Mouse (Mus musculus): ENCODE results near the gene Pla2g7. TPM values are rescaled to one million over a fixed set of nuclear protein-coding genes. Genes with fewer than 3 reads are reported as not detected.
A peak's percentile ranks its signal among the peaks of the same experiment; 100 is the strongest.
"Not testable (repeated sequence)": the region's sequence is repeated elsewhere in the genome, so short reads cannot be mapped to it uniquely, and the experiment has no call there.

Gene Pla2g7
- 18.7 and 25.2 TPM in 2 replicates for polyA plus RNA-seq (2014; fragmentation: Nextera tagmentation; extraction: Ambion mirVana)

GRCm38 (mm10) chr17:43567992-43568888 is at the start of gene Pla2g7:
TSS of gene Pla2g7 (plus strand) at chr17:43568098.
- no peaks in the 10 kb centered on the region for H3K27me3 ChIP-seq (ENCODE audit: control insufficient read depth, insufficient read depth, low read length)
- peak within 1 kb of the TSS; percentile 87 for H3K4me2 ChIP-seq (ENCODE audit: low read length)

GRCm38 (mm10) chr17:43518644-43519409 is 49.1 kb upstream of the Pla2g7 start:
- H3K36me3 ChIP-seq (ENCODE audit: control insufficient read depth, insufficient read depth, low read length) = no peaks in the 10 kb centered on the region
- H3K4me3 ChIP-seq (replicated peaks; ENCODE audit: low read depth, low read length) = no peak overlapping the region
- no peak overlapping the region for H3K9ac ChIP-seq (replicated peaks; ENCODE audit: low read length)
- WGBS = 31% methylated on average over 18 of the region's 18 CpGs
- no peaks in the 10 kb centered on the region for H3K4me1 ChIP-seq (ENCODE audit: control insufficient read depth, insufficient read depth, low read length)
- H3K27me3 ChIP-seq (ENCODE audit: control insufficient read depth, insufficient read depth, low read length) = no peaks in the 10 kb centered on the region
- H3K27ac ChIP-seq (replicated peaks; ENCODE audit: low read depth, low read length) = no peak overlapping the region
- no peak overlapping the region for H3K4me2 ChIP-seq (ENCODE audit: low read length)
- peak; percentile 73; the same call in 1 of the 2 replicates for ATAC-seq (ENCODE audit: low FRiP score, low TSS enrichment)
- H3K9me3 ChIP-seq (ENCODE audit: control insufficient read depth, low read length) = peaks cover 3% of the 10 kb centered on the region; the same call in 1 of the 2 replicates
- DNase-seq = peak; percentile 94

More at GRCm38 (mm10) chr17:43567992-43568888, at the start of gene Pla2g7:
- Histone ChIP-seq H3K4me3 (replicated peaks; ENCODE audit: low read depth, low read length) (peak within 1 kb of the TSS; percentile 47), H3K27ac (replicated peaks; ENCODE audit: low read depth, low read length) (no peak within 1 kb of the TSS), H3K9ac (replicated peaks; ENCODE audit: low read length) (peak within 1 kb of the TSS; percentile 54), H3K9me3 (ENCODE audit: control insufficient read depth, low read length) (no peaks in the 10 kb centered on the region), H3K4me1 (ENCODE audit: control insufficient read depth, insufficient read depth, low read length) (peaks cover 7% of the 10 kb centered on the region; the same call in 1 of the 2 replicates), H3K36me3 (ENCODE audit: control insufficient read depth, insufficient read depth, low read length) (no peaks in the 10 kb centered on the region)
- ATAC-seq (ENCODE audit: low FRiP score, low TSS enrichment) = peak; percentile 81
- WGBS = 1% methylated on average over 34 of the region's 34 CpGs
- peak; percentile 70 for DNase-seq

- Histone ChIP-seq H3K4me3 (replicated peaks; ENCODE audit: low read depth, low read length) (no peak overlapping the region), H3K36me3 (ENCODE audit: control insufficient read depth, insufficient read depth, low read length) (no peaks in the 10 kb centered on the region), H3K27ac (replicated peaks; ENCODE audit: low read depth, low read length) (no peak overlapping the region), H3K9ac (replicated peaks; ENCODE audit: low read length) (no peak overlapping the region), H3K9me3 (ENCODE audit: control insufficient read depth, low read length) (no peaks in the 10 kb centered on the region), H3K4me1 (ENCODE audit: control insufficient read depth, insufficient read depth, low read length) (no peaks in the 10 kb centered on the region), H3K27me3 (ENCODE audit: control insufficient read depth, insufficient read depth, low read length) (no peaks in the 10 kb centered on the region), H3K4me2 (ENCODE audit: low read length) (no peak overlapping the region)
- ATAC-seq (ENCODE audit: low FRiP score, low TSS enrichment) = no peak
- DNase-seq = no peak
- 81% methylated on average over 3 of the region's 3 CpGs for WGBS
Measured at GRCm38 (mm10) chr17:43520166-43520565, 47.7 kb upstream of the Pla2g7 start.

GRCm38 (mm10) chr17:43530507-43530906 is 37.4 kb upstream of the Pla2g7 start:
- Histone ChIP-seq H3K4me2 (ENCODE audit: low read length) (no peak overlapping the region), H3K9me3 (ENCODE audit: control insufficient read depth, low read length) (no peaks in the 10 kb centered on the region), H3K4me3 (replicated peaks; ENCODE audit: low read depth, low read length) (no peak overlapping the region), H3K27me3 (ENCODE audit: control insufficient read depth, insufficient read depth, low read length) (no peaks in the 10 kb centered on the region), H3K27ac (replicated peaks; ENCODE audit: low read depth, low read length) (no peak overlapping the region), H3K36me3 (ENCODE audit: control insufficient read depth, insufficient read depth, low read length) (no peaks in the 10 kb centered on the region), H3K9ac (replicated peaks; ENCODE audit: low read length) (no peak overlapping the region), H3K4me1 (ENCODE audit: control insufficient read depth, insufficient read depth, low read length) (peaks cover 8% of the 10 kb centered on the region; the same call in 1 of the 2 replicates)
- 84% methylated on average over 2 of the region's 2 CpGs for WGBS
- ATAC-seq (ENCODE audit: low FRiP score, low TSS enrichment) (no peak), DNase-seq (no peak)

GRCm38 (mm10) chr17:43531192-43531591 is 36.7 kb upstream of the Pla2g7 start:
- peaks cover 8% of the 10 kb centered on the region; the same call in 1 of the 2 replicates for H3K4me1 ChIP-seq (ENCODE audit: control insufficient read depth, insufficient read depth, low read length)
- H3K36me3 ChIP-seq (ENCODE audit: control insufficient read depth, insufficient read depth, low read length) = no peaks in the 10 kb centered on the region
- no peaks in the 10 kb centered on the region for H3K27me3 ChIP-seq (ENCODE audit: control insufficient read depth, insufficient read depth, low read length)
- ATAC-seq (ENCODE audit: low FRiP score, low TSS enrichment) (no peak), DNase-seq (no peak)
- no peaks in the 10 kb centered on the region for H3K9me3 ChIP-seq (ENCODE audit: control insufficient read depth, low read length)
- H3K27ac ChIP-seq (replicated peaks; ENCODE audit: low read depth, low read length) = no peak overlapping the region
- WGBS = 93% methylated on average over 4 of the region's 4 CpGs
- no peak overlapping the region for H3K4me3 ChIP-seq (replicated peaks; ENCODE audit: low read depth, low read length)
- no peak overlapping the region for H3K9ac ChIP-seq (replicated peaks; ENCODE audit: low read length)
- H3K4me2 ChIP-seq (ENCODE audit: low read length) = no peak overlapping the region

- peaks cover 8% of the 10 kb centered on the region; the same call in 1 of the 2 replicates for H3K4me1 ChIP-seq (ENCODE audit: control insufficient read depth, insufficient read depth, low read length)
- H3K27me3 ChIP-seq (ENCODE audit: control insufficient read depth, insufficient read depth, low read length) = no peaks in the 10 kb centered on the region
- no peaks in the 10 kb centered on the region for H3K36me3 ChIP-seq (ENCODE audit: control insufficient read depth, insufficient read depth, low read length)
- H3K4me2 ChIP-seq (ENCODE audit: low read length) = peak overlapping the region; percentile 42
- peak; percentile 67 for DNase-seq
- H3K4me3 ChIP-seq (replicated peaks; ENCODE audit: low read depth, low read length) = no peak overlapping the region
- no peak overlapping the region for H3K27ac ChIP-seq (replicated peaks; ENCODE audit: low read depth, low read length)
- no peaks in the 10 kb centered on the region for H3K9me3 ChIP-seq (ENCODE audit: control insufficient read depth, low read length)
- no peak overlapping the region for H3K9ac ChIP-seq (replicated peaks; ENCODE audit: low read length)
- peak; percentile 64; the same call in 1 of the 2 replicates for ATAC-seq (ENCODE audit: low FRiP score, low TSS enrichment)
- WGBS = 4% methylated on average over 23 of the region's 23 CpGs
Measured at GRCm38 (mm10) chr17:43534362-43535222, 33.3 kb upstream of the Pla2g7 start.

GRCm38 (mm10) chr17:43536841-43537240 is 31.1 kb upstream of the Pla2g7 start:
- H3K36me3 ChIP-seq (ENCODE audit: control insufficient read depth, insufficient read depth, low read length); H3K4me1 ChIP-seq (ENCODE audit: control insufficient read depth, insufficient read depth, low read length); H3K9me3 ChIP-seq (ENCODE audit: control insufficient read depth, low read length); H3K27ac ChIP-seq (replicated peaks; ENCODE audit: low read depth, low read length); H3K4me3 ChIP-seq (replicated peaks; ENCODE audit: low read depth, low read length); DNase-seq; ATAC-seq (ENCODE audit: low FRiP score, low TSS enrichment); H3K4me2 ChIP-seq (ENCODE audit: low read length); H3K9ac ChIP-seq (replicated peaks; ENCODE audit: low read length); H3K27me3 ChIP-seq (ENCODE audit: control insufficient read depth, insufficient read depth, low read length): not testable (repeated sequence)
- WGBS = 88% methylated on average over 6 of the region's 6 CpGs

- DNase-seq (no peak), ATAC-seq (ENCODE audit: low FRiP score, low TSS enrichment) (no peak)
- Histone ChIP-seq H3K36me3 (ENCODE audit: control insufficient read depth, insufficient read depth, low read length) (no peaks in the 10 kb centered on the region), H3K27ac (replicated peaks; ENCODE audit: low read depth, low read length) (no peak overlapping the region), H3K4me2 (ENCODE audit: low read length) (no peak overlapping the region), H3K27me3 (ENCODE audit: control insufficient read depth, insufficient read depth, low read length) (no peaks in the 10 kb centered on the region), H3K9me3 (ENCODE audit: control insufficient read depth, low read length) (no peaks in the 10 kb centered on the region), H3K9ac (replicated peaks; ENCODE audit: low read length) (no peak overlapping the region), H3K4me3 (replicated peaks; ENCODE audit: low read depth, low read length) (no peak overlapping the region), H3K4me1 (ENCODE audit: control insufficient read depth, insufficient read depth, low read length) (peaks cover 8% of the 10 kb centered on the region; the same call in 1 of the 2 replicates)
- 88% methylated on average over 3 of the region's 3 CpGs for WGBS
Measured at GRCm38 (mm10) chr17:43538767-43539166, 29.1 kb upstream of the Pla2g7 start.
